In genomic region chr11:78849859-78850258, GRCm38 (mm10) we compare ENCODE assay signal across 26 mouse cellular contexts.
"Had no signal": no experiment of that assay in that cellular context is flagged by ENCODE, and none has a peak within 500 bp of the region (broad histone marks: within the 10 kb centered on the region; RNA-seq: fewer than 3 reads in every experiment).

No protein-coding gene starts in this region.

- DNase-seq: gastrocnemius, adult 2 months; gastrocnemius, postnatal 10 days; gastrocnemius, postnatal 25 days; heart, adult 18-20 months; heart, postnatal 10 days; heart, postnatal 4 days; kidney, adult 18-20 months; kidney, adult 8-10 months; kidney, postnatal 10 days; kidney, postnatal 25 days; kidney, postnatal 4 days; liver; liver, embryonic 13.5 days had no signal

- H3K4me2 ChIP-seq: heart, embryonic 12.5 days; hindbrain, embryonic 12.5 days; hindbrain, embryonic 14.5 days; intestine, embryonic 15.5 days; limb, embryonic 12.5 days; liver, embryonic 11.5 days; liver, embryonic 13.5 days had no signal

- H3K9me3 ChIP-seq: heart, embryonic 10.5 days; heart, embryonic 12.5 days; hindbrain, embryonic 10.5 days; hindbrain, embryonic 12.5 days; intestine, embryonic 15.5 days; limb, embryonic 10.5 days; limb, embryonic 12.5 days; liver, embryonic 13.5 days had no signal

- H3K9ac ChIP-seq: heart, embryonic 12.5 days; hindbrain, embryonic 12.5 days; hindbrain, embryonic 14.5 days; intestine, embryonic 15.5 days; limb, embryonic 12.5 days; liver, embryonic 13.5 days had no signal

- H3K4me1 ChIP-seq: heart, embryonic 12.5 days; intestine, embryonic 15.5 days; limb, embryonic 12.5 days had no signal

- H3K27ac ChIP-seq: gastrocnemius, adult 2 months; heart, embryonic 10.5 days; hindbrain, embryonic 10.5 days; hindbrain, embryonic 12.5 days; hindbrain, embryonic 14.5 days; intestine, embryonic 15.5 days; layer of hippocampus, adult 2 months; left cerebral cortex, adult 2 months; limb, embryonic 10.5 days; limb, embryonic 12.5 days; liver, embryonic 13.5 days had no signal

- H3K36me3 ChIP-seq: heart, embryonic 10.5 days; heart, embryonic 12.5 days; hindbrain, embryonic 10.5 days; hindbrain, embryonic 12.5 days; intestine, embryonic 15.5 days; limb, embryonic 10.5 days; limb, embryonic 12.5 days; liver, embryonic 13.5 days had no signal

- ATAC-seq: hindbrain, embryonic 16.5 days; inflammation-experienced regulatory T-cells, adult 6 months; intestine, embryonic 15.5 days had no signal

- H3K4me3 ChIP-seq: gastrocnemius, adult 2 months; heart, embryonic 10.5 days; heart, embryonic 12.5 days; hindbrain, embryonic 10.5 days; hindbrain, embryonic 12.5 days; intestine, embryonic 15.5 days; layer of hippocampus, adult 2 months; left cerebral cortex, adult 2 months; limb, embryonic 10.5 days; limb, embryonic 12.5 days; liver, embryonic 13.5 days had no signal

- H3K27me3 ChIP-seq: heart, embryonic 12.5 days; hindbrain, embryonic 12.5 days; intestine, embryonic 15.5 days; limb, embryonic 12.5 days; liver, embryonic 13.5 days had no signal
